Mouse (Mus musculus): ENCODE measurements around the gene Pilrb2. TPM values are rescaled to one million over a fixed set of nuclear protein-coding genes. Genes with fewer than 3 reads are reported as not detected.

Gene Pilrb2
- 6.1 TPM for polyA plus RNA-seq (2014; fragmentation: Illumina TruSeq; extraction: RNeasy Lipid Tissue Mini Kit (QIAGEN cat#74804); ENCODE audit: low replicate concordance)

DNA sequence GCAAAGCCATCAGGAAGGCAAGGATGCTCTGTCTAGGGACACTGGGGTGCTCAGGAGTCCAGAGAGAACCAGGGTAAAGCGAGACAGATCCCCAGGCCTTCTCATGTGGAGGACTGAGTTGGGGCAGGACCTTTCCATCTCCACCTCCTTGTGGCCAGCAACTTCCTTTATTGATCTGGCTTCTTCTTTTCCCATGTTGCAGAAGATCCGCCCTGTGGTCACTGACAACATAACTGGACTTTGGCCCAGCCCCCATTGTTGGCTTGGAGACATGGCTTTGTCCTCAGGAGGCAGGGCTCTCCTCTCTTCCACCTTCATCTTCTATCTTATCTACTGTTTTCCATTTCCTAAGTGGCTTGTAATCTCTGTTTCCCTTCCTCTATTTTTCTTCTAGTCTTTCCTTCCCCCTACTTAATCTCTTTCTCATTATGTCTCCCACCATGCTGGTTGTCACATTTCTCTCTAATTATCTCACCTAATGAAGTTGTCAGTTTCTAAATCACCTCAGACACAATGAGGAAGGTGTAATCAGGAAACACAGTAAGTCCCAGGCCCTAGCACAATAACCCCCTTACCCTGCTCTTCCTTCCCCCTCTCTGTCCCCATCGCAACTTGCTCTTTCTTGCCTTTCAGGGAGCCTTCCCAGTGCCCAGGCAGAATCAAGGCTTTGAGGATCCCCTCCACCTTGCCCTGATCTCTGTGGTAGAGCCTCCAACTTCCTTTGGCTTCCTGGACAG lies at the start of gene Pilrb2:
Gene Pilrb2, minus strand, starts transcription at position 172 of the 737 bp plus-strand sequence.

DNA sequence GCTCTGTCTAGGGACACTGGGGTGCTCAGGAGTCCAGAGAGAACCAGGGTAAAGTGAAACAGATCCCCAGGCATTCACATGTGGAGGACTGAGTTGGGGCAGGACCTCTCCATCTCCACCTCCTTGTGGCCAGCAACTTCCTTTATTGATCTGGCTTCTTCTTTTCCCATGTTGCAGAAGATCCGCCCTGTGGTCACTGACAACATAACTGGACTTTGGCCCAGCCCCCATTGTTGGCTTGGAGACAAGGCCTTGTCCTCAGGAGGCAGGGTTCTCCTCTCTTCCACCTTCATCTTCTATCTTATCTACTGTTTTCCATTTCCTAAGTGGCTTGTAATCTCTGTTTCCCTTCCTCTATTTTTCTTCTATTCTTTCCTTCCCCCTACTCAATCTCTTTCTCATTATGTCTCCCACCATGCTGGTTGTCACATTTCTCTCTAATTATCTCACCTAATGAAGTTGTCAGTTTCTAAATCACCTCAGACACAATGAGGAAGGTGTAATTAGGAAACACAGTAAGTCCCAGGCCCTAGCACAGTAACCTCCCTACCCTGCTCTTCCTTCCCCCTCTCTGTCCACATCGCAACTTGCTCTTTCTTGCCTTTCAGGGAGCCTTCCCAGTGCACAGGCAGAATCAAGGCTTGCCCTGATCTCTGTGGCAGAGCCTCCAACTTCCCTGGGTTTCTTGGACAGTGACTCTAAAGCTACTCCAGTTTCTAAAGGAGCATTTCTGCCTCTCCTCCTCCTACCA lies 13.5 kb downstream of the Pilrb2 start, which contains the start of gene Pilrb1:
Gene Pilrb1, minus strand, starts transcription at position 147 of the 751 bp plus-strand sequence.

DNA sequence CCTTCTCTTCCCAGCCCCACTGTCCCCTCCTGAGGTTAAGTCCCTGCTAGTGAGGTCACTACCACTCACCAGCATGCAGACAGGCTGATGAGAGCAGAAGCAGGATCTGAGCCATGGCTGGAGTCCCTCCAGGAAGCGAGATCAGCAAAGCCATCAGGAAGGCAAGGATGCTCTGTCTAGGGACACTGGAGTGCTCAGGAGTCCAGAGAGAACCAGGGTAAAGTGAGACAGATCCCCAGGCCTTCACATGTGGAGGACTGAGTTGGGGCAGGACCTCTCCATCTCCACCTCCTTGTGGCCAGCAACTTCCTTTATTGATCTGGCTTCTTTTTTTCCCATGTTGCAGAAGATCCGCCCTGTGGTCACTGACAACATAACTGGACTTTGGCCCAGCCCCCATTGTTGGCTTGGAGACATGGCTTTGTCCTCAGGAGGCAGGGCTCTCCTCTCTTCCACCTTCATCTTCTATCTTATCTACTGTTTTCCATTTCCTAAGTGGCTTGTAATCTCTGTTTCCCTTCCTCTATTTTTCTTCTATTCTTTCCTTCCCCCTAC lies 35.6 kb downstream of the Pilrb2 start, which contains the start of gene Pilra:
Gene Pilra, minus strand, starts transcription at position 316 of the 555 bp plus-strand sequence.

Other genes starting within 250 kb of the Pilrb2 start
- not detected for gene Fbxo24, start 242.8 kb downstream of the Pilrb2 start, polyA plus RNA-seq (2014; fragmentation: Illumina TruSeq; extraction: RNeasy Lipid Tissue Mini Kit (QIAGEN cat#74804); ENCODE audit: low replicate concordance)
- gene Lrch4, start 242.7 kb downstream of the Pilrb2 start, polyA plus RNA-seq (2014; fragmentation: Illumina TruSeq; extraction: RNeasy Lipid Tissue Mini Kit (QIAGEN cat#74804); ENCODE audit: low replicate concordance) = 0.30 TPM
- gene Gm20605, start 242.6 kb downstream of the Pilrb2 start, polyA plus RNA-seq (2014; fragmentation: Illumina TruSeq; extraction: RNeasy Lipid Tissue Mini Kit (QIAGEN cat#74804); ENCODE audit: low replicate concordance) = not detected
- gene Sap25, start 230.5 kb downstream of the Pilrb2 start, polyA plus RNA-seq (2014; fragmentation: Illumina TruSeq; extraction: RNeasy Lipid Tissue Mini Kit (QIAGEN cat#74804); ENCODE audit: low replicate concordance) = not detected
- not detected for gene Irs3, start 226.1 kb downstream of the Pilrb2 start, polyA plus RNA-seq (2014; fragmentation: Illumina TruSeq; extraction: RNeasy Lipid Tissue Mini Kit (QIAGEN cat#74804); ENCODE audit: low replicate concordance)
- 2.0 TPM for gene Agfg2, start 187.1 kb downstream of the Pilrb2 start, polyA plus RNA-seq (2014; fragmentation: Illumina TruSeq; extraction: RNeasy Lipid Tissue Mini Kit (QIAGEN cat#74804); ENCODE audit: low replicate concordance)
- 0.22 TPM for gene Nyap1, start 130.2 kb downstream of the Pilrb2 start, polyA plus RNA-seq (2014; fragmentation: Illumina TruSeq; extraction: RNeasy Lipid Tissue Mini Kit (QIAGEN cat#74804); ENCODE audit: low replicate concordance)
- 1.5 TPM for gene Tsc22d4, start 126.1 kb downstream of the Pilrb2 start, polyA plus RNA-seq (2014; fragmentation: Illumina TruSeq; extraction: RNeasy Lipid Tissue Mini Kit (QIAGEN cat#74804); ENCODE audit: low replicate concordance)
- not detected for gene Ppp1r35, start 93.0 kb downstream of the Pilrb2 start, polyA plus RNA-seq (2014; fragmentation: Illumina TruSeq; extraction: RNeasy Lipid Tissue Mini Kit (QIAGEN cat#74804); ENCODE audit: low replicate concordance)
- 6.3 TPM for gene Mepce, start 84.2 kb downstream of the Pilrb2 start, polyA plus RNA-seq (2014; fragmentation: Illumina TruSeq; extraction: RNeasy Lipid Tissue Mini Kit (QIAGEN cat#74804); ENCODE audit: low replicate concordance)
- 2.7 TPM for gene Zcwpw1, start 84.0 kb downstream of the Pilrb2 start, polyA plus RNA-seq (2014; fragmentation: Illumina TruSeq; extraction: RNeasy Lipid Tissue Mini Kit (QIAGEN cat#74804); ENCODE audit: low replicate concordance)
- 4.7 TPM for gene Pilra, start 35.5 kb downstream of the Pilrb2 start, polyA plus RNA-seq (2014; fragmentation: Illumina TruSeq; extraction: RNeasy Lipid Tissue Mini Kit (QIAGEN cat#74804); ENCODE audit: low replicate concordance)
- 8.6 TPM for gene Pilrb1, start 13.7 kb downstream of the Pilrb2 start, polyA plus RNA-seq (2014; fragmentation: Illumina TruSeq; extraction: RNeasy Lipid Tissue Mini Kit (QIAGEN cat#74804); ENCODE audit: low replicate concordance)
- 3,790 TPM for gene Cyp3a13, start 49.8 kb upstream of the Pilrb2 start, polyA plus RNA-seq (2014; fragmentation: Illumina TruSeq; extraction: RNeasy Lipid Tissue Mini Kit (QIAGEN cat#74804); ENCODE audit: low replicate concordance)
- gene Gjc3, start 91.3 kb upstream of the Pilrb2 start, polyA plus RNA-seq (2014; fragmentation: Illumina TruSeq; extraction: RNeasy Lipid Tissue Mini Kit (QIAGEN cat#74804); ENCODE audit: low replicate concordance) = 0.45 TPM
- 0.37 TPM for gene Azgp1, start 109.7 kb upstream of the Pilrb2 start, polyA plus RNA-seq (2014; fragmentation: Illumina TruSeq; extraction: RNeasy Lipid Tissue Mini Kit (QIAGEN cat#74804); ENCODE audit: low replicate concordance)
- not detected for gene Smok3a, start 149.4 kb upstream of the Pilrb2 start, polyA plus RNA-seq (2014; fragmentation: Illumina TruSeq; extraction: RNeasy Lipid Tissue Mini Kit (QIAGEN cat#74804); ENCODE audit: low replicate concordance)
- gene Smok3b, start 149.6 kb upstream of the Pilrb2 start, polyA plus RNA-seq (2014; fragmentation: Illumina TruSeq; extraction: RNeasy Lipid Tissue Mini Kit (QIAGEN cat#74804); ENCODE audit: low replicate concordance) = not detected
- not detected for gene Smok3c, start 181.4 kb upstream of the Pilrb2 start, polyA plus RNA-seq (2014; fragmentation: Illumina TruSeq; extraction: RNeasy Lipid Tissue Mini Kit (QIAGEN cat#74804); ENCODE audit: low replicate concordance)
- 27.6 TPM for gene Zkscan1, start 213.3 kb upstream of the Pilrb2 start, polyA plus RNA-seq (2014; fragmentation: Illumina TruSeq; extraction: RNeasy Lipid Tissue Mini Kit (QIAGEN cat#74804); ENCODE audit: low replicate concordance)
- gene Zscan21, start 245.1 kb upstream of the Pilrb2 start, polyA plus RNA-seq (2014; fragmentation: Illumina TruSeq; extraction: RNeasy Lipid Tissue Mini Kit (QIAGEN cat#74804); ENCODE audit: low replicate concordance) = 7.8 TPM

All from small intestine, adult 10 weeks (tissue).